Mouse (Mus musculus) adrenal gland, postnatal 25 days (tissue): ENCODE data around the gene Usp24. TPM values are rescaled to one million over a fixed set of nuclear protein-coding genes. Genes with fewer than 3 reads are reported as not detected.

Source experiments
- total RNA-seq: library from RNA; stranded (reverse); gene quantifications from 2 replicates; pipeline ENCODE4 v1.2.3, GENCODE M21; 2021

Gene Usp24
- total RNA-seq, 1 experiment from 2014 or later = 46.0 TPM

Other genes starting within 250 kb of the Usp24 start
- gene Pcsk9, start 148.1 kb downstream of the Usp24 start, total RNA-seq = 0.21 TPM in 1 of 2 replicates, not detected in the other
- not detected in 2 replicates for gene Bsnd, start 176.1 kb downstream of the Usp24 start, total RNA-seq
- gene Dhcr24, start 244.8 kb downstream of the Usp24 start, total RNA-seq = 428 and 448 TPM in 2 replicates